Mouse (Mus musculus): Measurements from ENCODE around the gene Wdr18. TPM values are rescaled to one million over a fixed set of nuclear protein-coding genes. Genes with fewer than 3 reads are reported as not detected.

The Wdr18 gene
- polyA plus RNA-seq, 1 experiment from 2014 or later: 167 TPM

DNA sequence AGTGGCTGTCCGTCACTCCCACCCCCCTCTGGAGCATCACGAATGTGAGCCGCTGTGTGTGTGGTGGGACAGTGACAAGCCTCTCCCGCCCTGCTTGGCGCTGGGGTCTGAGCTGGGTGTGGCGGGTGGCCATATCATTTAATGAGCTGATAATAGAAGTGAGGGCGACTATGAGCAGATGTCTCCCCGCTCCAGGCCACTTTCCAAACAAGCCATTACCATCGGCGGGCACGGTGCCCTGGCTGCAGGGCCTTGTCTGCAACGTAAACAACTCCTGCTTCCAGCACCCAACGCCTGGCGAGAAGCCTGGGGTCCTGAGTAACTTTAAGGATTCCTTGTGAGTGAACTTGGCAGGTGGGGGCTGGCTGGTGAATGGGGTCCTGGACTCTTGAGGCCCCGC, 37.9 kb downstream of the Wdr18 start:
- Histone ChIP-seq H3K9me3 (no peaks in the 10 kb centered on the region), H3K27me3 (ENCODE audit: poor library complexity, severe bottlenecking) (peaks cover 54% of the 10 kb centered on the region), H3K36me3 (replicated peaks) (peaks cover 22% of the 10 kb centered on the region), H3K4me3 (peak overlapping the region; percentile 65), H3K4me1 (peaks cover 38% of the 10 kb centered on the region), H3K27ac (peak overlapping the region; percentile 79)
- WGBS: 6% methylated on average over 15 of the region's 15 CpGs
- no peak for DNase-seq (ENCODE audit: extremely low spot score, low spot score)

DNA sequence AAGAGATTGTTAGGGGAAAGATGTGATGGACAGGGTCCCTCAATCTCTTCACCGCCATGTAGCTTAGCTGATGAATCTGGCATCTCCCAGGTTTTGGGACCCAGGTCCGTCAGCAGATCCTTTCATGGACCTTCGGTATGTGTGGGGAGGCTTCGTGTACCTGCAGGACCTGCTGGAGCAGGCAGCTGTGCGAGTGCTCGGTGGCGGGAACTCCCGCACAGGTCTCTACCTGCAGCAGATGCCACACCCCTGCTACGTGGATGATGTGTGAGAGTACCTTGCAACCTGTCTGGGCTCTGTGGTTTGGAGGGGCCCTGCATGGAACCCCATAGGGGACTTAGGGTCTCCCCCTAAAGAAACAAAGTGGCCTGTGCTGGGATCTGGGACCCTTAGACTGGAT, 42.0 kb downstream of the Wdr18 start:
- peaks cover 38% of the 10 kb centered on the region for H3K4me1 ChIP-seq
- 77% methylated on average over 9 of the region's 9 CpGs for WGBS
- no peaks in the 10 kb centered on the region for H3K36me3 ChIP-seq (replicated peaks)
- peaks cover 82% of the 10 kb centered on the region for H3K27me3 ChIP-seq (ENCODE audit: poor library complexity, severe bottlenecking)
- H3K27ac ChIP-seq: no peak overlapping the region
- H3K9me3 ChIP-seq: no peaks in the 10 kb centered on the region
- DNase-seq (ENCODE audit: extremely low spot score, low spot score): no peak
- no peak overlapping the region for H3K4me3 ChIP-seq

DNA sequence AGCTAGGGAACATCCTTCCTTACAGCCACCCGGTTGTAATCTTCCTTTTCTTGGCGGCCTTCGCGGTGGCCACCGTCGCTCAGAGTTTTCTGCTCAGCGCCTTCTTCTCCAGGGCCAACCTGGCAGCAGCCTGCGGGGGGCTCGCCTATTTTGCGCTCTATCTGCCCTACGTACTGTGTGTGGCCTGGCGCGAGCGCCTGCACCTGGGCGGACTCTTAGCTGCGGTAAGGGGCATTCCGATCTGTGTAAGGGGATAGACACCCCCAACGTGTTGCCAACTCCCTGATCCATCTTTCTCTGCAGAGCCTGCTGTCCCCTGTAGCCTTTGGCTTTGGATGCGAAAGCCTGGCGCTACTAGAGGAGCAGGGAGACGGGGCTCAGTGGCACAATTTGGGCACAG, 42.9 kb downstream of the Wdr18 start:
- no peaks in the 10 kb centered on the region for H3K9me3 ChIP-seq
- H3K4me1 ChIP-seq: peaks cover 33% of the 10 kb centered on the region
- H3K27me3 ChIP-seq (ENCODE audit: poor library complexity, severe bottlenecking): peaks cover 78% of the 10 kb centered on the region
- peak overlapping the region; percentile 5; the same call in 1 of the 2 replicates for H3K4me3 ChIP-seq
- no peak for DNase-seq (ENCODE audit: extremely low spot score, low spot score)
- WGBS: 21% methylated on average over 21 of the region's 21 CpGs
- no peaks in the 10 kb centered on the region for H3K36me3 ChIP-seq (replicated peaks)
- H3K27ac ChIP-seq: no peak overlapping the region

DNA sequence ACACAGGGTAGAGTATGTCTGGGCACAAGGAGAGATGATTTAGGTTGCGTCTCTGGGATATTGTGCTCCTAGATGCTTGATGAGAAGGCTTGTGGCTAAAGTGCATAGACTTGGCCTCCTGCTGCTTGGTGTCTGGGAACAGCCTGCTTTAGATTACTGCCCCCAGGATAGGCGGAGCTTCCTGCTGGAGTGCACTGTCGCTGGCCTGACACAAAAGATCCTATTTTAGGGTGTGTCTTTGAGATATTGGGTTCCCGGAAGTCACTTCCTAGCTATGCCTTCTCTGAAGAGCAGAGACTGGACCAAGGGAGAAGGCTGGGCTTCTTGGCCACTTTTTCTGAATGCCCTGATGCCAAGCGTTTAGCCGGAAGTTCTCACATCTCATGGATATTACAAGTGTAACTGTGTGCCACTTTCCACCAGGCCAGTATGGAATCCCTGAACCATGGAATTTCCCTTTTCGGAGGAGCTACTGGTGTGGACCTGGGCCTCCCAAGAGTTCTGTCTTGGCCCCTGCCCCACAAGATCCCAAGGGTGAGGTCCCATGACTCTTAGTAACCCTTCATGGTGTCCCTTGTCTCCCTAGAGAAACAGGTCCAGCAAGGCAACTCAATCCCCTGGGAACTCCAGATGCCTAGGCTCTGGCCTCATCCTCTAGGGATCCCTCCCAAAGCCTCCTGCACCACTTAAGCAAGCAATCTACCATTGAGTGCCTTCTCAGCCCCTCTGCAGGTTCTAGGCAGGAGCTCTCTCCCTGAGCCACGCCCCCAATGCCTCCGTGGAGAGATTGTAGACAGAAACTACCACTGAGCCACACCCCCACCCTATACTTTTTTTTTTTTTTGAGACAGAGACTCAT, 43.7 kb downstream of the Wdr18 start:
- 63% methylated on average over 9 of the region's 9 CpGs for WGBS
- H3K4me3 ChIP-seq: 0 out of 2 replicates have a peak overlapping the region, but pooled peaks have one; percentile 5
- H3K27ac ChIP-seq: no peak overlapping the region
- peaks cover 26% of the 10 kb centered on the region for H3K4me1 ChIP-seq
- H3K9me3 ChIP-seq: no peaks in the 10 kb centered on the region
- peaks cover 70% of the 10 kb centered on the region for H3K27me3 ChIP-seq (ENCODE audit: poor library complexity, severe bottlenecking)
- H3K36me3 ChIP-seq (replicated peaks): no peaks in the 10 kb centered on the region
- DNase-seq (ENCODE audit: extremely low spot score, low spot score): no peak

DNA sequence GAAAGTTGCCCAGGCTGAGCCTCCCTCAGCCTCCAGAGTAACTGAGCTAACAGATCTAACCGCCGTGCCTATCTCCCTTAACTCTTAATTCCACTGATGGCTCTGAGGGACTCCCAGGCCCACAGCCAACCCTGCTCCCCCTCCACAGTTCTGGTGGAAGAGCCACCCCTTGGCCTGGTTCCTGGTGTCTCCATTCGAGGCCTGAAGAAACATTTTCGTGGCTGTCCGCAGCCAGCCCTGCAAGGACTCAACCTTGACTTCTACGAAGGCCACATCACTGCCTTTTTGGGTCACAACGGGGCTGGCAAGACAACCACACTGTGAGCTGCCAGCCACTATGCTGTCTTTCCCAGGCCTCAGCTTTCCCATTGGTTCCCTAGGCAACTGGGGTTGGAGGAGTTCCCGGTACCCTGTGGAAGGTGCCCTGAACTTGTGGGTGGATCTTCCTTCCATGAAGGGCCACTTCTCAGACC, 44.3 kb downstream of the Wdr18 start:
- peaks cover 63% of the 10 kb centered on the region for H3K27me3 ChIP-seq (ENCODE audit: poor library complexity, severe bottlenecking)
- 93% methylated on average over 8 of the region's 8 CpGs for WGBS
- no peak overlapping the region for H3K4me3 ChIP-seq

DNA sequence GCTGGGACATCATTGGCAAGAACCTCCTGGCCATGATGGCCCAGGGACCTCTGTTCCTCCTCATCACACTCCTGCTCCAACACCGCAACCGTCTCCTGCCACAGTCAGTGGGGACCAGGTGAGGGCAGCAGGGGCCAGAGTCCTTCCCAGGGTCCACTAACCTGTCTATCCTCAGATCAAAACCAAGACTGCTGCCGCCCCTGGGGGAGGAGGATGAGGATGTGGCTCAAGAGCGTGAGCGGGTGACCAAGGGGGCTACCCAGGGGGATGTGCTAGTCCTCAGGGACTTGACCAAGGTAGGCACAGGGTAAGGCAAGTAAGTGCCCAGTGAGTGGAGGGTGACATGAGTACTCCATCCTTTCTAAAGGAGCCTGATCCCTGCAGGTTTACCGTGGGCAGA, 51.8 kb downstream of the Wdr18 start:
- H3K27me3 ChIP-seq (ENCODE audit: poor library complexity, severe bottlenecking): peaks cover 54% of the 10 kb centered on the region
- 90% methylated on average over 6 of the region's 6 CpGs for WGBS

More for the DNA sequence above, 44.3 kb downstream of the Wdr18 start:
- Histone ChIP-seq H3K4me1 (peaks cover 26% of the 10 kb centered on the region), H3K36me3 (replicated peaks) (no peaks in the 10 kb centered on the region), H3K27ac (no peak overlapping the region), H3K9me3 (no peaks in the 10 kb centered on the region)
- no peak for DNase-seq (ENCODE audit: extremely low spot score, low spot score)

DNA sequence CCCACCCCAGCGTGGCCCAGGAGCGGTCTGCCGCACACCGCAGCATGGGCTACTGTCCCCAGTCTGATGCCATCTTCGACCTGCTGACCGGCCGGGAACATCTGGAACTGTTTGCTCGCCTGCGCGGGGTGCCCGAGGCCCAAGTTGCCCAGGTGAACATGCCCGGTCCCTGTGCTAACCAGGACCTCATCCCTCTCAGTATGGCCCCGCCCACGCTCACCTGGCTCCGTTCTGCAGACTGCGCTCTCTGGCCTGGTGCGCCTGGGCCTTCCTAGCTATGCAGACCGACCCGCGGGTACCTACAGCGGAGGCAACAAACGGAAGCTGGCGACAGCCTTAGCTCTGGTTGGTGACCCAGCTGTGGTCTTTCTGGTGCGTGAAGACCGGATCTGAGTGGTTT, 53.7 kb downstream of the Wdr18 start:
- 0 out of 2 replicates have a peak overlapping the region, but pooled peaks have one; percentile 3 for H3K4me3 ChIP-seq
- WGBS: 28% methylated on average over 25 of the region's 25 CpGs

More for the DNA sequence above, 51.8 kb downstream of the Wdr18 start:
- no peak overlapping the region for H3K27ac ChIP-seq
- H3K4me1 ChIP-seq: peaks cover 22% of the 10 kb centered on the region; the same call in 1 of the 2 replicates
- peaks cover 20% of the 10 kb centered on the region for H3K36me3 ChIP-seq (replicated peaks)
- H3K9me3 ChIP-seq: peaks cover 23% of the 10 kb centered on the region
- DNase-seq (ENCODE audit: extremely low spot score, low spot score): no peak
- no peak overlapping the region for H3K4me3 ChIP-seq

DNA sequence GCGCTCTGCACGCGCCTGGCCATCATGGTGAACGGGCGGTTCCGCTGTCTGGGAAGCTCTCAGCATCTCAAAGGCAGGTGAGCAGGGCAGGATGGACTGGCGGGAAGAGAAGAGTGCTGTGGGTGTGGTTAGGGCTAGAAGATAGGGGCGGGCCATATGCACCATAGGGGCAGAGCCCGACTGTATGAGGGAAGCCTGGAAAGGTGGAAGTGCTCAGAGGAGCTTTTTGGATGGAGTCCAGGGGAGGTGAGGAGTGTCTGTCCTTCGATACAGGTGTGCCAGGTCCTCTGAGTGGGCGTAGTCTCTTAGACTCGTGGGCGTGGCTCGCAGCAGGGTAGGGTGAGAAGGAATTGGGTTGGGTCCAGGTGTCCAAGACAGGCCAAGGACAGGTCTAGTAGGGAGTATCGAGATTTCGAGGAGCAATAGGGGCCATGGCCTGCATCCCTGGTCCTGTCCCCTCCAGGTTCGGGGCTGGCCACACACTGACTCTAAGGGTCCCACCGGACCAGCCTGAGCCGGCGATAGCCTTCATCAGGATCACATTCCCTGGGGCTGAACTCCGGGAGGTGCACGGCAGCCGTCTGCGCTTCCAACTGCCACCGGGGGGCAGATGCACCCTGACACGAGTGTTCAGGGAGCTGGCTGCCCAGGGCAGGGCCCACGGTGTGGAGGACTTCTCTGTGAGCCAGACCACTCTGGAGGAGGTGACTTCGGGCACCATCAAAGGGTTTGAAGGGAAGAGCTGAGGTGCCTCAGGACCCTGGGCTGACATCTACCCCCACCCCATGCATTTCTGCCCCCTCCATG, 54.7 kb downstream of the Wdr18 start:
- H3K27me3 ChIP-seq (ENCODE audit: poor library complexity, severe bottlenecking): peaks cover 80% of the 10 kb centered on the region
- H3K27ac ChIP-seq: no peak overlapping the region
- WGBS: 20% methylated on average over 28 of the region's 28 CpGs
- H3K4me1 ChIP-seq: peaks cover 36% of the 10 kb centered on the region
- H3K9me3 ChIP-seq: peaks cover 21% of the 10 kb centered on the region
- DNase-seq (ENCODE audit: extremely low spot score, low spot score): no peak
- H3K4me3 ChIP-seq: no peak overlapping the region
- peaks cover 18% of the 10 kb centered on the region for H3K36me3 ChIP-seq (replicated peaks)

More for the DNA sequence above, 53.7 kb downstream of the Wdr18 start:
- Histone ChIP-seq H3K27me3 (ENCODE audit: poor library complexity, severe bottlenecking) (peaks cover 70% of the 10 kb centered on the region), H3K4me1 (peaks cover 26% of the 10 kb centered on the region), H3K27ac (no peak overlapping the region), H3K9me3 (peaks cover 23% of the 10 kb centered on the region), H3K36me3 (replicated peaks) (peaks cover 20% of the 10 kb centered on the region)
- no peak for DNase-seq (ENCODE audit: extremely low spot score, low spot score)

DNA sequence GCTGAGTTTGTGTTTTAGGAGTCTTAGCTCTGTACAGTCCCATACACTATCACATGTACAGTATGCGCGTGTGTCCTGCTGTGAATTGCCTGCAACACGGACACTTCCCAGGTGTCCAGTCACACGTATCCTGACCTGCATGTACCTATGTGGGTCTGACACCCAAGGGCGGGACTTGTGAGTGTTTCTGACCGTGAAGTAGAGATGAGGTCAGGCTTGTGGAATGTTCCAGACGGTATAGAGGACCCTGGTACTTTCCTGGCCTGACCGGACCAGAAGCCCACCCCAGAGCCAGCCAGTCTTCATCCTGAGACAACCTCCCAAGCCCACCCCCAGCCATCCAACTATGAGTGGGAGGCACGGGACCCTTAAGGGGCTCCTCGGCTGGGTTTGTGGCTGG, 55.6 kb downstream of the Wdr18 start:
- Histone ChIP-seq H3K27me3 (ENCODE audit: poor library complexity, severe bottlenecking) (peaks cover 89% of the 10 kb centered on the region), H3K4me3 (no peak overlapping the region), H3K36me3 (replicated peaks) (peaks cover 11% of the 10 kb centered on the region; the same call in 1 of the 2 replicates), H3K9me3 (peaks cover 13% of the 10 kb centered on the region; the same call in 1 of the 2 replicates), H3K4me1 (peaks cover 45% of the 10 kb centered on the region), H3K27ac (no peak overlapping the region)
- WGBS: 84% methylated on average over 10 of the region's 10 CpGs
- DNase-seq (ENCODE audit: extremely low spot score, low spot score): no peak

DNA sequence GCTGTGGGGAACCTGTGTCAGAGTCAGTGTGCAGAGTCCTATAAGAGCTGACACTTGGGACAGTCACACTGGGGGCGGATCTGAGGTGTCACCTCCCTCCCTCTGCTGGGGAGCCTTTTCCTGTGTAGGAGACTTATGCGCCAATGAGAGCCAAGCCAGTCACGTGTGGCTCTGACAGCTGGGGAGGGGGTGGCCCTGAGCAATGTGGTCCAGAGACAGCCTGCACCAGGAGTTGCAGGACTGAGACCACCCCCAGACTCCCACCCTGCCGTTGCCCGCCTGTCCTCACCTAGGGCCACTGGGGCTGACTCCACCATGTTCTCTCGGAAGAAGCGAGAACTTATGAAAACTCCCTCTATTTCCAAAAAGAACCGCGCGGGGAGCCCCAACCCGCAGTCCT, 56.6 kb downstream of the Wdr18 start, which contains the start of gene Arhgap45:
Gene Arhgap45, plus strand, starts transcription at position 143 of the 400 bp plus-strand sequence.
- DNase-seq (ENCODE audit: extremely low spot score, low spot score): no peak
- Histone ChIP-seq H3K27ac (no peak within 1 kb of the TSS), H3K9me3 (0 out of 2 replicates have a peak, but pooled peaks cover 4% of the 10 kb centered on the region), H3K36me3 (replicated peaks) (peaks cover 6% of the 10 kb centered on the region; the same call in 1 of the 2 replicates), H3K4me1 (peaks cover 47% of the 10 kb centered on the region), H3K4me3 (no peak within 1 kb of the TSS), H3K27me3 (ENCODE audit: poor library complexity, severe bottlenecking) (peaks cover 89% of the 10 kb centered on the region)
- WGBS: 66% methylated on average over 11 of the region's 11 CpGs

DNA sequence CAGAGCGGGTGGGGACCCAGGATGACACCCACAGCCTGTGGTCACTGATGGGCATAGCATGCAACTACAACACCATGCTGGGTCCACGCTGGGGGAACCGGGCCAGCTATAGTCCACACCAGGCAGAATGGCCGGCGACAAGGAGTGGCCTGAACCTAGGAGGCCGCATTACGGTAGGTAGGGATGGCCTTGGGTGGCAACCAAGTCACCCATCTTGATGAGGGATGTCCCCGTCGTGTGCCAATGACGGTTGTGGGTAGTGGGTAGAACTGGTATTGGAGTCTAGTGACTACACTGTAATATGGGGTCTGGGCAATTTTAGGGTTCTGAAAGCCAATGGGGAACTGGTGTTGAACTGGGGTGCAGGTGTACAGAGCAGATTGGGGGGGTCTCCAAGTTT, 57.0 kb downstream of the Wdr18 start:
- peaks cover 47% of the 10 kb centered on the region for H3K4me1 ChIP-seq
- peaks cover 6% of the 10 kb centered on the region for H3K36me3 ChIP-seq (replicated peaks)
- H3K27me3 ChIP-seq (ENCODE audit: poor library complexity, severe bottlenecking): peaks cover 85% of the 10 kb centered on the region
- H3K27ac ChIP-seq: no peak overlapping the region
- DNase-seq (ENCODE audit: extremely low spot score, low spot score): no peak
- H3K9me3 ChIP-seq: no peaks in the 10 kb centered on the region
- WGBS: 93% methylated on average over 10 of the region's 10 CpGs
- H3K4me3 ChIP-seq: no peak overlapping the region

DNA sequence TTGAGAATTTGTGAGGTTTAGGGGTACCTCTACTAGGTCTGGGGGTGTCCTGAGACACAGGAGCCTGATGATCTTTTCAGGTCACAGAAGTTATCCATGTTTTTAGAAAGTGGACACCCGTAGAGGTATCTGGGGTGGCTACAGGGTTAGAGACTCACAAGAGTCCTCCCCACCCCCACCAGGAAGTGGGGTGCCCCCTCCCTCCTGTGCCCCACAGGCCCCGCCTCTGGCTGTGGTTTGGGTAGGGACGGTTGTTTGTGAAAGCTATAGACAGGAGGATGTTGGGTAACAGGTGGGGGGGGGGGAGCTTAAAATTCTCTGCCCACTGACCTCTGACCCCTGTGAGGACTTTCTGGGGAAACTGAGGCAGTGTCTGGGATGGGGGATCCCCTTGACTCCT, 57.4 kb downstream of the Wdr18 start:
- WGBS: 73% methylated on average over 3 of the region's 3 CpGs
- H3K9me3 ChIP-seq: no peaks in the 10 kb centered on the region
- peaks cover 10% of the 10 kb centered on the region for H3K36me3 ChIP-seq (replicated peaks)
- H3K4me1 ChIP-seq: peaks cover 47% of the 10 kb centered on the region
- H3K27me3 ChIP-seq (ENCODE audit: poor library complexity, severe bottlenecking): peaks cover 81% of the 10 kb centered on the region
- no peak for DNase-seq (ENCODE audit: extremely low spot score, low spot score)
- H3K27ac ChIP-seq: no peak overlapping the region
- H3K4me3 ChIP-seq: no peak overlapping the region

Data from forebrain, embryonic 10.5 days (tissue).